Comparison of ENCODE assay signal across 8 mouse cellular contexts in genomic region chr15:79742706-79743023, GRCm38 (mm10). TPM values are rescaled to one million over a fixed set of nuclear protein-coding genes. Genes with fewer than 3 reads are reported as not detected.
DNase-seq lines count a peak whose midpoint lies in the region; ATAC-seq and TF ChIP-seq lines count a peak whose summit lies in the region.

No protein-coding gene starts in this region.

- H3K79me2 ChIP-seq in heart, adult 2 months (replicated peaks; ENCODE audit: control insufficient read depth, insufficient read depth, low read length): no peaks in the 10 kb centered on the region

- peak overlapping the region; percentile 95 for H3K4me2 ChIP-seq in liver, embryonic 13.5 days

- ATAC-seq in liver, embryonic 13.5 days (ENCODE audit: low read depth): no peak

- no peaks in the 10 kb centered on the region; the same call in 1 of the 2 replicates for H3K36me3 ChIP-seq in heart, adult 2 months (ENCODE audit: control insufficient read depth, insufficient read depth, low read length)
- peaks cover 9% of the 10 kb centered on the region for H3K36me3 ChIP-seq in thymus, adult 2 months (ENCODE audit: control insufficient read depth, insufficient read depth, low read length)
- H3K36me3 ChIP-seq in liver, embryonic 13.5 days: peaks cover 15% of the 10 kb centered on the region

- H3K9me3 ChIP-seq in liver, embryonic 13.5 days (replicated peaks): no peaks in the 10 kb centered on the region

- 1% methylated on average over 23 of the region's 23 CpGs for WGBS in heart, adult 2 months
- WGBS in thymus, adult 2 months: 0% methylated on average over 23 of the region's 23 CpGs
- WGBS in liver, embryonic 13.5 days (ENCODE audit: insufficient replicate concordance): 0% methylated on average over 23 of the region's 23 CpGs

- H3K4me3 ChIP-seq in heart, adult 2 months: peak overlapping the region; percentile 84
- peak overlapping the region; percentile 96 for H3K4me3 ChIP-seq in thymus, adult 2 months (ENCODE audit: control insufficient read depth, insufficient read depth, low read length)
- peak overlapping the region; percentile 93 for H3K4me3 ChIP-seq in liver, embryonic 13.5 days (replicated peaks)

- TF ChIP-seq CTCF in heart, adult 2 months (IDR thresholded peaks at IDR 0.05): no peak
- no peak for TF ChIP-seq CTCF in thymus, adult 2 months (IDR thresholded peaks at IDR 0.05; ENCODE audit: borderline replicate concordance, control insufficient read depth, extremely low read depth, insufficient read depth, low read length, poor library complexity)

- H3K27me3 ChIP-seq in heart, adult 2 months (ENCODE audit: control insufficient read depth, insufficient read depth, low read length): no peaks in the 10 kb centered on the region
- no peaks in the 10 kb centered on the region for H3K27me3 ChIP-seq in thymus, adult 2 months (ENCODE audit: control insufficient read depth, insufficient read depth, low read length)
- no peaks in the 10 kb centered on the region for H3K27me3 ChIP-seq in liver, embryonic 13.5 days

- TF ChIP-seq EP300 in heart, adult 2 months (IDR thresholded peaks at IDR 0.05; ENCODE audit: insufficient read depth, low read depth, low read length): no peak

- peak overlapping the region; percentile 80 for H3K9ac ChIP-seq in heart, adult 2 months (ENCODE audit: low read depth, low read length)
- H3K9ac ChIP-seq in liver, embryonic 13.5 days: peak overlapping the region; percentile 92

- intact Hi-C loops in heart, adult 2 months (cut with DNase I): loop anchor here (2.0 to 10.0 kb wide), 3 partner anchors 52 to 332 kb away; partner anchors contain the start of genes Cby1, Fam227a and Gtpbp1
- intact Hi-C loops in heart, postnatal 36 days (cut with DNase I): no loop called here

- peaks cover 11% of the 10 kb centered on the region for H3K4me1 ChIP-seq in heart, adult 2 months (ENCODE audit: control insufficient read depth, insufficient read depth, low read length)
- peaks cover 28% of the 10 kb centered on the region for H3K4me1 ChIP-seq in thymus, adult 2 months (replicated peaks; ENCODE audit: control insufficient read depth, insufficient read depth, low read length)
- H3K4me1 ChIP-seq in liver, embryonic 13.5 days (replicated peaks): peaks cover 40% of the 10 kb centered on the region

- TF ChIP-seq POLR2A in heart, adult 2 months (IDR thresholded peaks at IDR 0.05; ENCODE audit: insufficient read depth, low read depth, low read length): no peak
- TF ChIP-seq POLR2A in thymus, adult 2 months (IDR thresholded peaks at IDR 0.05; ENCODE audit: control insufficient read depth, extremely low read depth, insufficient read depth, low read length, poor library complexity): no peak

- DNase-seq in heart, adult 2 months: no peak
- DNase-seq in heart, postnatal 36 days: no peak
- DNase-seq in thymus, adult 2 months: no peak
- no peak for DNase-seq in thymus, postnatal 36 days
- DNase-seq in liver, embryonic 13.5 days: no peak
- DNase-seq in urinary bladder, postnatal 36 days (ENCODE audit: low spot score in 2 of 2): no peak
- DNase-seq in ovary, adult 18-20 months (ENCODE audit: low spot score): no peak
- DNase-seq in adrenal gland, postnatal 10 days: no peak

- H3K27ac ChIP-seq in heart, adult 2 months: peak overlapping the region; percentile 98
- H3K27ac ChIP-seq in thymus, adult 2 months (ENCODE audit: control insufficient read depth, insufficient read depth, low read length): no peak overlapping the region
- H3K27ac ChIP-seq in liver, embryonic 13.5 days: peak overlapping the region; percentile 59; the same call in 1 of the 2 replicates

RNA-seq across cellular contexts. Expression of gene Sun2, which starts 0.3 kb away (rescaled TPM):
- total RNA-seq in heart, adult 2 months (2021): 10 to 100 TPM; 83.3 to 96.7 TPM
- 57.9 and 69.2 TPM in 2 replicates for polyA plus RNA-seq in heart, adult 2 months (2012; rRNA removed)
- total RNA-seq in heart, postnatal 36 days (2021): 10 to 100 TPM; 85.6 to 89.1 TPM
- polyA plus RNA-seq in thymus, adult 2 months (2012; rRNA removed): 245 and 297 TPM in 2 replicates
- 1.3 and 1.5 TPM in 2 replicates for polyA plus RNA-seq in liver, embryonic 13.5 days (2015; fragmentation: Nextera tagmentation; extraction: Ambion mirVana)
- 10 to 100 TPM; 68.2 to 83.6 TPM for total RNA-seq in adrenal gland, postnatal 10 days (2021)

RNA-seq across cellular contexts. Expression of gene Dnal4, which starts 35.0 kb away (rescaled TPM):
- total RNA-seq in heart, adult 2 months (2021): 10 to 100 TPM; 19.3 to 21.7 TPM
- 43.0 and 46.8 TPM in 2 replicates for polyA plus RNA-seq in heart, adult 2 months (2012; rRNA removed)
- total RNA-seq in heart, postnatal 36 days (2021): 10 to 100 TPM; 17.7 to 22.5 TPM
- 51.2 and 51.3 TPM in 2 replicates for polyA plus RNA-seq in thymus, adult 2 months (2012; rRNA removed)
- 9.1 and 10.5 TPM in 2 replicates for polyA plus RNA-seq in liver, embryonic 13.5 days (2015; fragmentation: Nextera tagmentation; extraction: Ambion mirVana)
- 10 to 100 TPM; 16.1 to 19.5 TPM for total RNA-seq in adrenal gland, postnatal 10 days (2021)

RNA-seq across cellular contexts. Expression of gene Gtpbp1, which starts 52.0 kb away (rescaled TPM):
- 10 to 100 TPM; 26.9 to 30.1 TPM for total RNA-seq in heart, adult 2 months (2021)
- 27.0 and 30.5 TPM in 2 replicates for polyA plus RNA-seq in heart, adult 2 months (2012; rRNA removed)
- 10 to 100 TPM; 27.2 to 28.4 TPM for total RNA-seq in heart, postnatal 36 days (2021)
- polyA plus RNA-seq in thymus, adult 2 months (2012; rRNA removed): 91.3 and 114 TPM in 2 replicates
- polyA plus RNA-seq in liver, embryonic 13.5 days (2015; fragmentation: Nextera tagmentation; extraction: Ambion mirVana): 32.6 and 36.9 TPM in 2 replicates
- 10 to 100 TPM; 26.7 to 30.0 TPM for total RNA-seq in adrenal gland, postnatal 10 days (2021)

RNA-seq across cellular contexts. Expression of gene Josd1, which starts 54.9 kb away (rescaled TPM):
- total RNA-seq in heart, adult 2 months (2021): 10 to 100 TPM; 22.1 to 24.9 TPM
- 16.1 and 25.6 TPM in 2 replicates for polyA plus RNA-seq in heart, adult 2 months (2012; rRNA removed)
- 10 to 100 TPM; 24.2 to 25.0 TPM for total RNA-seq in heart, postnatal 36 days (2021)
- polyA plus RNA-seq in thymus, adult 2 months (2012; rRNA removed): 23.8 and 30.5 TPM in 2 replicates
- polyA plus RNA-seq in liver, embryonic 13.5 days (2015; fragmentation: Nextera tagmentation; extraction: Ambion mirVana): 20.0 and 21.6 TPM in 2 replicates
- total RNA-seq in adrenal gland, postnatal 10 days (2021): 10 to 100 TPM; 45.1 to 50.7 TPM
